Mouse (Mus musculus): ENCODE results near the gene Tspan9.

The Tspan9 gene

DNA sequence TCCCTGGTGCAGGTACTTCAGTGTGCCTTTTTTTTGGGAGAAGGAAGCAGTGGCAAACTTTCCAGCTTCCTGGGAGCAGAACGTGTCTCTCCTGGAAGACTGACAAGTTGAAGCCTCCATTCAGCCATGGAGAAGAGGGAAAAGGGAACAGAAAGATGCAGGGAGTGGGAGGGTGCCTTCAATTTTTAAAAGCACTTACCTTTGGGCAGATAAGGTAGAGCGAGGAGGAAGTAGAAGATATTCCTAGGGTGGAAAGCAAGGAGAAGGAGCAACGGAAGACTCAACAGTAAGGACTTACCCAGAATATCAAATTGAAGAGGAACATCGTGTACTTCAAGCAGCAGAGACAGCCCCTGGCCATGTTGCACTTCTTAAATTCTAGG is 109.5 kb downstream of the Tspan9 start:
- DNase-seq: no peak

DNA sequence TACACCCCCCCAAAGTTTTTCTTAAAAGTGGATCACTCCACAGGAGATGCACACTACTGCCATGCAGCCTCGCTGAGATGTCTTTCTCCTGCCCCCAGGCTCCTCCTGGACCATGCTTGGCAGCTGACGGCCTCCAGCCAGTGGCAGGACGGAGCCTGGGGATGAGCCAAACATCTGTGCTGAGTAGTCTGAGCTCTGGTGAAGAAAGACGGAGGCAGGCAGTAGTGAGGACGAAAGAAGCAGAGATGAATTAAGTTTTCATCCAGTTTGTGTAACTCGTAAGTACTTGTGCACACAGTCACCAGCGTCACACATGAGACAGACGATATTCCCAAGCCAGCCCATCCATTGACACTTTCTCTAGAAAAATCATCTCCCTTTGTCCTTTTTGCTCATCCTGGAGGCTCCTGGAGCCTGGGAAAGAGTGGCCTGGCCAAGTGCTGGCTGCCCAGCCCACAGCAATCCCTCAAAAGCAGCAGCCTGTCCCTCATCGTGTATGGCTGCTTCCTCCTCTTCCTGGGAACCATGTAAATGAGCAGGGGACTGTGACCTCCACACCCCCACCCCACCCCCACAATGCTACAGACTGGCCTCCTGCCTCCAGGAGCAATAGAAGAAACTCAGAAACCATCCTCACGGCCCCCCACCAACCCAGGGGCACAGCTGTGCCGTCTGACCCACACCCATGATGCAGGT is 110.1 kb downstream of the Tspan9 start:
- no peak for DNase-seq

DNA sequence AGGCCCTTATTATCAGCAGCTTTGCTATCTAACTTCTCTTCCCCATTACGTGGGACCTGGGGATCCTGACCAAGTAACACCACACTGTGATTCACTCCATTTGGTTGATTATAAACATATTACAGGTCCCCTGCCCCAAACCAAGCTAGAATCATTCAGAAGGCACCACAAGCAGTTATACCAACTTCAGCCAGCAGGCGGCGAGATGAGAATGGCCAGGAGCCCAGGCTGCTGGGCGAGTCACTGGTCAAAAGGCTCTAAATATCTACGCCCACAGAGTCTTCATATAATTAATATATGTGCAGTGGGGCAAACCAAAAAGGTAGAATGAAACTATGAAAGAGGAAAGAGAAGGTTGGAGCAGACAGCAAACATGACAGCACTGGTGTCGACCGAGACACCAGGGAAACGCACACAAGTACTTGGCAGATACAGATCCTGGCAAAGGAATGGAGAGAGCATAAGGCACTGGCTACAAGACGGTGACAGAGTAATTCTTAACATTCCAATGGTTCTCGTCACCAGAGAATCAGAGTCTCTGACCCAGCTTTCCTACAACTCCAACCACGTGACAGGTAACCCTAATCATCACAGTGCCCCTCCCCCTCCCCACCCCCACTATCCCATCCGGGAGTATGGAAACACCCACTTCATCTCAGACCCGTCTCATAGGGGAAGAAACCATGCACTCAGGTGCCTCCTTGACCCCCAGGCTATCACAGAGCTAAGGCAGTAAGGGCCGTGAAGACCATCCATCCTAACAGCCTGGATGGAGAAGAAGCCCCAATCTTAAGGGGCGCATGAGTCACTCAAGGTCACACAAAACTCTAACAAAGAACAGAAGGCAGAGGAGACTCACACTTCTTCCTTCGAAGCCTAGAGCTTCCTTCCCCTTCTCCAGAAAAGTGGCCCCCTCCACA is 110.9 kb downstream of the Tspan9 start:
- DNase-seq: peak; percentile 82

DNA sequence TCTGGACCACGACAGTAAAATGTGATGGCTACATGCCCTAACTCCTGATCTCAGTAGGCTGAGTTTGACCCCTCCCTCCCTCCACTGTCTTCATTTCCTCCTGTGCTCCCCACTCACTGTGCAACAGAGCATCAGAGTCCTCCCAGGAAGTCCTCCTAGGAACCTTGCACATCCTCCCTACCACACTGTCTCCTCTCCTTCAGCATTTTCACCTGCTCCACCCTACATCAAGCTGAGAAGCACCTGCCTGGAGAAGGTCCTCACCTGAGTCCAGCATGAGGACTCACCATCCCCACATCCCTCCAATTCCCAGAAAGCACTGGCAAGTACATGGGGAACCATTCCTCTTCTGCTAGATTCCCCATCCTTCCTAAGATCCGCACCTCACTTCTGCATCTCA is 111.8 kb downstream of the Tspan9 start:
- no peak for DNase-seq

DNA sequence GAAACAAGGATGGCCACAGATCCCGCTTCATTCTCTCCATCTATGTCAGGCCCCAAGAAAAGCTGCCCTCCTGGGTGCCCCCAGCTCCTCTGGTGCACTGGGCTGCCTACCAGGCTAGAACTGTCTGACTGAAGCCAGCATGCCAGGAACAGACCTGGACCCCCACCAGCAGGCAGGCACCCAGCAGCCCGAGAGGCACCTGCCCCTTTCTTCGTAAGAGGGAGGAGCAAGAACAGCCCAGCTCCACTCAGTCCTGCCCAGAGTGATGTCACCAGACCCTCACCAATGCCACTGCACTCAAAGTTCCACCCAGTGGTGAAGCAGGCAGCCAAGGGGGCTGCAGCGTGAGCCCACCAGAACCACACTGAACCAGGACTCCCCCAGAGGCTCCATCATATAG is 112.3 kb downstream of the Tspan9 start:
- no peak for DNase-seq

DNA sequence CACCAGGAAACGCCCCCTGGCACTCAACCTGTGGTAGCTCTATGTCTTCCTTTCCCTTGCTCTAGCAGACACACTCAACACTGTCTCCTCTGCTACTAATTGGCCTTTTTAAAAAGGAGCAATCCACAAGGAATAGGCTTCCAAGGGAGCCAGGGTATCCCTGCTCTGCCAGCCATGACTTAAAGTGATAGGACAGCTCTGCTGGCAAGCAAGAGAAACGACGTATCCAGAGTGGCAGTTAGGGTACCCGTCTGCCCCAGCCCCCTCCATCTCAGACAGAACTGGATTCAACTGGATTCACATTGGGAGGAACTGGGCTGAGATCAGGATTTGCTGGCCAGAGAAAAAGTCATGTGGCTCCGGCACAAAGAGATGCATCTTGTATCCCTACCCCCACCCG is 112.9 kb downstream of the Tspan9 start:
- no peak for DNase-seq

DNA sequence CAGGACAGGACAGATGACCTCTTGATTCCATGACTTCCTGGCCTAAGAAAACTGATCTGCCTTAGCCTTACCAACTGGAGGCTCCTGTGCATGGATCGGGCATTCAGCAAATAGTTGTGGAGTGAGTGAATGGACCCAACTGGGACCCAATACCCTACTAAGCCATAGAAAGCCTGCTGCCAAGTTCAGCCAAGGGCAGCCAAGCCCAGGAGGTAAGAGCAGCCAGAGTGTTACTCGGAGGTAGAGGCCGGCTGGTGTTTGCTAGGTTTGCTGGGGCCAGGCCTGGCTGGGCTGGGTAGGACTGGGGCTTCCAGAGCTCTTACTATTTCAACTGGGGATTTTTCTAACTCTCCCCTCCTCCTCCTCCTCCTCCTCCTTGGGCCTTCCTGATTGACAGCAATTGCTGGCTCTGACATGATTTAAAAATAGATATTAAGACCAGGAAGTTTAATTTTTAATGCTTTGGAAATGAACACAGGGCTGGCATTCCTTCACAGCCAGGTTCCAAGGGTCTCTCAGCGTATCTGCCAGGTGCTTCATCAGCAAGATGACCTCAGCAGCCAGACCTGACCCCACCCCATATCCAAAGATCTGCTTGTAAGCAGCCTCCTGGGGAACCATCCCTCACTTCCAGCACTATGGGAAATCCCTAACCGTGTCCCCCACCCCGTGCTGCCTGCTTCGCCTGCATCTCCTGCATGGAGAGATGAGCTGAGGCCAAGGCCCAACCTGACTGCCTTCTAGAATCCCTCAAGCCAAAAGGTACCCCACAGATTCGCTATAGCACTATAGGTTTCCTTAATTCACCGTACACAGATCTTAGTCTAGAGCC is 113.7 kb downstream of the Tspan9 start:
- no peak for DNase-seq

DNA sequence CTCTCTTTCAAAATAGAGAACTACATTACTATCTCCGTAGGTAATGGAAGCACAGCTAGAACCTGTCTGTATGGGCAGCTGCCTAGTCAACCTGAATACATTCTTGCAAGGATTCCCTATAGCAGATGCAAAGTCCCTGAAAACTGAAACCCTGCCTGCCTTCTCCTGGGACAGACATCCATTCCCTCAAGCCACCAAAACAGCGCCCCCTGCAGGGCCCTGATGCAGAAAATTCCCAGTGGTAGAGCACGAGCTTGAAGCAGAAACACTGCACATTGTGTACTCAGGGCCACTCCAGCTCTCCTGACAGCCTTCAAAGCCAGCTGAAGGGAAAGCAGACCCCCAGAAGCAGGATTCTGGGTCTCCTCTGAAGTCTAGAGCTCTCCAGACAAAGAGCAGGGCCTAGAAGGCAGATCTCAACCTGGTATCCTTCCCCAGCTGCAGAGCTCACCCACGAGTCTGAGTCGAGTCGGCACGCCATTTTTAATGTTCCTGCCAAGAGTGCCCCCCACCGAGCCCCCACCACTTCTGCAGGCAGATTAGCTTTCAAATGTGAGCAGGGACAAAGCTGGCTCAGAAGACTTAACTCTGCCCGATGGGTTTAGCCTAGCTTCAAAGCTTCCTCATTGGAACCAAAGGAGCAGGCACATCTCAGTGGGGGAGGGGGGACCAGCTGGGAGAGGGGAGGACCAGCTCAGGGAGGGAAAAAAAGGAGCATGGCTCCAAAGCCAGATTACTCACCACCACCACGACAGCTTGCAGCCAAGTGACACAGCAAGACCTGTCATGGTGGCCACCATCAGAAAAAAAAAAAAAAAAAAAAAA is 115.1 kb downstream of the Tspan9 start:
- DNase-seq: no peak

DNA sequence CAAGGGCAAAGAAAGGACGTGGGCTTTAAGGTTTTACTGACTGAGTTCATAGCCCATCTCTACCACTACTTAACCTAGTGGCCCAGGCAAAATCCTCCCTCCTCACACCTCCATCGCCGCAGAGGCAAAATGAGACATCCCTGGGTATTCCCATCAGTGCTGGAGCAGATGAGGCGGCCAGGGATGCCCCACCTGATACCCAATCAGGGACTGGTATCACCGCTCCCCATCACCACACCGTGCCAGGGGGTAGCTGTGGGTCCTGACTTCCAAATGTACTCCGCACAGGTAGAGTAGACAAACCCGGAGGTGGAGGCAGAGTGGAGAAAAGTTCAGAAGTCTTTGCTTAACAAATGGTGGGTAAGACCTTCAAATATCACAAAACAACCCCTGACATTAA is 117.4 kb downstream of the Tspan9 start:
- no peak for DNase-seq

DNA sequence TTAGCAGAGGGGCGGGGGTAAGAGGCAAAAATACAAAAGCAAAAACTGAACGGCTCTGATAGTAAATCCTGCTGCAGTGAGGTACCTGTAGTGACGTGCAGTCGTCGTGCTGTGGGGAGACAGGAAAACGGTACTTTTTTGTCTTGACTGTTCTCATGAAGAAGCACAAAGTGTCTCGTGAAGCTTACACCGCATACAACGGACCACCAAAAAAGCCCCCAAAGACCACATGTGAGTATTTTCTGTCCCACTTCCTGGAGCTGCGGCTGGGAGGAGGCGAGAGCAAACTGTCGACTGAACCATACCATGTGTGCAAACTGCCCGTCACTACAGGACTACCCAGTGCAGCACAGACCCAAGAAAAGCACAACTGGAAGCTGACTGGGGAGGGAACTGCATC is 117.8 kb downstream of the Tspan9 start:
- DNase-seq: no peak

DNA sequence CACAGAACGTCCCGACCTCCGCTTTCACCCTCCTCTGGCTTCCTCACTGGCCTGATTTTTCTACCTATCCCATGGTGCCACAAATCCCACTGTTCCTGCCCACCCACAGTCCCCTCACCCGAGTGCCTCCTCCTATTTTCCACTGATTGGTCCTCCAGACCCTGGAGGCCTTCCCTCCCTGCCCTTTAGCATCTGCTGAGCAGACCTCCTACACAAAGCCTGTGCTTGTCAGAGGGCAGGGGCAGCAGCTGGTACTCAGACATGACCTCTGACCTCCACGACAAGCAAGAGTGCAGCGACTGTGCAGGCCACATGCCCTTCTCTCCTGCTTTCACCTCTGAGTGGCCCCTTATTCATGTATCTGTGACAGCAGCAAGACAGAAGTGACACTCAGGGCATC is 121.2 kb downstream of the Tspan9 start:
- DNase-seq: no peak

DNA sequence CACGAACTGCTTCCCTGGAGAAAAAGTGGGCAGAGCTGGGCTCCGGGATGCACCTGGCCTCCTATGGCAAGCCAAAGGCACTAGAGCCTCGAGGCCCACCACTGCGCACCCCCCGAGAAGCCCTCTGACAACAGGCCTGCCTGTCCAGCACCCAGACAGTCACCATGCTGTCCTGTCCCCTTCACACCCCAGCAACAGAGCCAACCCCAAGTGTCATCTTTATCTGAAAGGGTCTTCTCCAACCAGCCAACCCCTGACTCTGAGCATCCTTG is 121.5 kb downstream of the Tspan9 start:
- no peak for DNase-seq

DNA sequence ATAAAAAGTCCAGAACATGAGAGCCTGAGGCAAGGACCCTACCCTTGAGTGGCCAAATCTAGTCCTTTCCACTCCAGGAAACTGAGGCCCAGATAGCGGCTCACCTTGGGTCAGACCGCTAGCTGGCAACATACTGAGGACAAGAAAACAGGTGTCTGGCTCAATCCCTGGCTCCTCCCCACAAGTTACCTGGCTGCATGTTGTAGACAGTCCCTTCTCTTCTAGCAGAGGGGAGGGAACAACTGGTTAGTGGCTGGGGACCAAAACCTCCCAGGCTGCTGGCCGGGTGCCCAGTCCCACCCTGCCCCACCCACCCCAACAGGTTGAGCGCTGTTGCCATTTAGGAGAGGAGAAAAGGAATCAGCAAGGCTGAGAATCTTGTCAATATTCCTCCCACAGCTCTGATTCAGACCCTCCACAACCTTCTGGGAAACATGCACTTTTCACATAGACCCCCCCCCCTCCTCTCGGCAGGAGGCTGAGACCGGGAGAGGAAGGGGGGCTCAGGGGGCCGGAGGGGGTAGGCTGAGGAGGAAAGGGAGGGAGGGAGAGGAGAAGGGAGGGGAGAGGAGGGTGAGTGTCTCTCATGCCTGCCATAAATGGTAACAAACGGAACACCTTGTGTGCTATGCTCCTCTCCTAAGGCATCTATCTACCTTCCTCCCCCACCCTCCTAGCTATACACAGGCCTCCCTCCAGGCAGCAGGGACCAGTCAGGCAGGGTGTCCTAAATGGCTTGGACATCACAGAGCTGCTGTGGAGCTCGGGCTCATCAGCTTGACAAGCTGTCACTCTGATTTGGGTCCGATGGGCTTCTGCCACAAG is 122.1 kb downstream of the Tspan9 start:
- no peak for DNase-seq

DNA sequence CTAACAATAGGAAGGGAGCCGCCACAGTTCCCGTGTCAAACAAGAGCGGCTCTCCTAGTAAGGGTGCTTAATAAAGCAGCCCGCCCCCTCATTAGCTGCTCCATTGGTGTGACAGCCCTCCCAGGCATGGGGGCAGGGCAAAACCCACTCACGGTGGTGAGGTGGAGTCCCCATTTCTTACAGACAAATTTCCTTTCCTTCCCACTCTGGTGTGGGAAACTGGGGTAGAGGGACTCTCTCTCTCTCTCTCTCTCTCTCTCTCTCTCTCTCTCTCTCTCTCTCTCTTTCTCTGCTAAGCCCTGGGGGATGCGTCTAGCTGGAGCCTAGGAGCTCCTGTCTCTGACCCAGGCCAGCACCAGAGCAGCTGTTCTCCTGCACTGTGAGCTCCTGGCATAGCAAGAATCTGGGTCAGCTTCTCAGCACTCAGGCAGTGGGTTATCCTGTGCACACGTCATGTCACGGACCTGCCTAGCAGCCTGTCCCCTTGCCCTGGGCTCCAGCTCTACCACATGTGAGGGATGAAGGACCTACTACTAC is 122.8 kb downstream of the Tspan9 start:
- DNase-seq: no peak

DNA sequence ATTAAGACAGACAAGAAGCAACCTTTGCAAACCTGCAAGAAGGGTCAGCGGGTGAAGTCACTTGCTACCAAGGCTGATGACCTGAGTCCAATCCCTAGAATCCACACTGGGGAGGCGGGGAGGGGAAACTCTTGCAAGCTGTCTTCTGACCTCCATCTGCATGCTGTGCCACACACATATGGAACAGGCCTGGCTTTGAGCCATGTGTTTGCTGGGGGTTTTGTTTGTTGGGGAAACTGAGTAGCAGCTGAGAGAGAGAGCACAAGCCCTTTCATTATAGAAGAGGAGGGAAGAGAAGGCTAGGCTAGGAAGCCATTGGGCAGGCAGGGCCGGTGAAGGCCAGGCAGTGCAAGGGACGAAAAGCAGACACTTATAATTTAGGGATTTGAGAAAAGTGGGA is 123.3 kb downstream of the Tspan9 start:
- DNase-seq: no peak

DNA sequence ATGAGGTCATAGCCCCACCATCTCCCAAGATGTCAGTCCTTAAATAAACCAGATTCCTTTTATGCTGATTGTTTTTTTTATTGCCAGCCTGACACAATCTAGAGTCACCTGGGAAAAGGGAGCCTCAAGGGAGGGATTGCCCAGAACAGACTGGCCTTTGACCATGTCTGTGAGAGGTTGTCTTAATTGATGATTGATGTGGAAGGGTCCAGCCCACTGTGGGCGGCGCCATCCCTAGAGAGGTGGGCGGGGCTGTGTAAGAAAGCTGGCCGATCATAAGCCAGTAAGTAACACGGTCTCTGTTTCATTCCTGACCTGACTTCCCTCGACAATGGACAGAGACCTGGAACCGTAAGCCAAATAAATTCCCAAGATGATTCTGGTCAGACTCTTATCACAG is 124.3 kb downstream of the Tspan9 start:
- DNase-seq: no peak

DNA sequence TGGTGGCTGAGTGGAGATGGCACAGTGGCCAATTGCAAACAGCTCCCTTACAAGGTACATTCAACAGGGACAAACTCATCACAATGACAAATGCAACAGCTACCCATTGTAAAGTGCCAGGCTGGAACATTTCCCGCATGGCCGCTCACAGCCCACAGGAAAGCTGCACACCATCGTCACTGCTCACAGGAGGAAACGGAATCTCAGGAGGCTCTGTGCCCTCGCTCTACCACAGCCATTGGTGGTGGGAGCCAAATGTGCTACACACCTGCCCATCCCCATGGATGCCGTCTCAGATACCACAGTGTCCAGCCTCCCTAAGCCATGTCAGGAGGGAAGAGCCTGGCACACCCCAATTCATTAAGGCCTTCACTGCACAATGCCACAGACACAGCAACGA is 128.1 kb downstream of the Tspan9 start:
- DNase-seq: no peak

DNA sequence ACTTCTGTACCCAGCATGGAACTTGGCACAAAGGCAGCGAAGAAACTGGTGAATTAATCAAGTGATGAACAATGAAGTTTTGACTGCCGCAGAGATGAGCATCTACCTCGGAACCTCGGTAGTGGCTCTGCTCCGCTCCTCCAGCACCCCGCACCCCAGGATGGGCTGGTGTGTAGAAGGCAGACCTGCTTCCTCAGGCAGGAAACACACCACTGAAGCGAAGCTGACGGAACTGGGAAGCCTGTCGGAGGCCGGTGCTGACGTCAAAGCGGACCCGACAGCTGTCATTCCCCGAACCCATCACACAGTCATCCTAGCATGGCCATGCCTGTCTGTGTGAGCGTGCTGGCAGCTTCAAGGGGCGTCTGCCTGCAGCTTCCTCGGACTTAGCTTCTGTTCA is 131.6 kb downstream of the Tspan9 start:
- DNase-seq: no peak

DNA sequence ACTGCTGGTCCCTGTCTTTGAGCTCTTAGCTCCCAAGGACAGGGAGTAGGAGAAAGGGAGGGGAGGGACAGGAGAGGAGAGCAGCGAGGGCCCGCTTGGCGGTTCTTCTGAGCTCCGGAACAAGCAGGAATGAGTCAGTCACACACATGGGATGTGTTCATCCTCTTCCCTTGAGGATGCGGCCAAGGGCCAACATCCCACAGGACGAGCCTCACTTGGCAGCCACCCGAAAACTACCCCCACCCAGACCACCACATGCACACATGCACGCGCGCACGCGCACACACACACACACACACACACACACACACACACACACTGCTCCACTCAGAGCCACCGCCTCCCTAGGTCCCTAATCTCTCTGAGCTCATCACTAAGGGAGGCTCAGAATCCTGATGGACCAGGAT is 132.3 kb downstream of the Tspan9 start:
- DNase-seq: peak; percentile 34

DNA sequence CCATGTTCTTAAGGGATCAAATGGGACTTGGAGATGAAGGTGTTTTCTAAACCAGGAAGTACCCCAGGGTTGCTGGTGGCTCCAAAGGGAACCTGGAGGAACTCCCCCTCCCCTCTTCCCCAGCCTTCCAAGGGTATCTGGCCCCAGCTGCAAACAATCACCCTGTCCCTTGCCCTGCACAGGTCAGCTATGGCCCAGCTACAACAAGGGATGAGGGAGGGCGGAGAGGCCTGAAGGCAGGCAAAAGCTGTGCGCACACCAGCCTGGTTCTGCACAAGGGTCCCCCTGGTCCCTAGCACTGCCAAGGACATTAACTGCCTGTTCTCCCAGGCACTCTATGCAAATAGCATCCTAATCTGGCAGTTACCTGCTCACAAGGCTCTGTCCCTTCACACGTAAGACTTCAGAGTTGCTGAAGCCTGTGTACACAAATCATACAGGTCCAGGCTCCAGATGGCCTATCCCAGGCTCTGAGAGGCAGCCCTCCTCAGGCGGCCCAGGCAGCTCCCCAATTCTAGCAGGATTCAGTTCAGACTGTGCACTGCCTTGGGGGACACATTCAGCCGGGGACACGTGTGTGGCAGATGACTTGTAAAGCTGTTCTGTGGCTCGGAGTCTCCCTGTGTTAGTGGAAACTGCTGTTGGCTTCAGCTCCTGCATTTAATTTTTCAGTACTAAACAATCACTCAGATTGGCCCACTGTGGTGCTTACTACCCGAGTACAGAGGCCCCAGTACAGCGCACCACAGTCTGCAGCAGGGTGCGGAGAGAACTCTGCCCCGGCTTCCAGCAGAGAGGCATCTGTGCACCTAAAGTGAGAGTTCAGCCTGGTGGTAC is 133.0 kb downstream of the Tspan9 start:
- no peak for DNase-seq
